Mouse (Mus musculus) left cerebral cortex, adult 9 months (tissue): ENCODE measurements at regions not wholly inside any gene's neighbourhood (a gene's known extent, or its start where the extent isn't known, plus 50 kb on each side); places are given as distances from the start of the nearest gene placed in this dataset.
"Not testable (repeated sequence)": the region's sequence is repeated elsewhere in the genome, so short reads cannot be mapped to it uniquely, and the experiment has no call there.

Experiments used
- DNase-seq, 2 experiments: peaks; one replicate each; pipeline ENCODE4 v3.0.0; 2022; ENCODE audit warnings: low spot score in 2 of 2

DNA sequence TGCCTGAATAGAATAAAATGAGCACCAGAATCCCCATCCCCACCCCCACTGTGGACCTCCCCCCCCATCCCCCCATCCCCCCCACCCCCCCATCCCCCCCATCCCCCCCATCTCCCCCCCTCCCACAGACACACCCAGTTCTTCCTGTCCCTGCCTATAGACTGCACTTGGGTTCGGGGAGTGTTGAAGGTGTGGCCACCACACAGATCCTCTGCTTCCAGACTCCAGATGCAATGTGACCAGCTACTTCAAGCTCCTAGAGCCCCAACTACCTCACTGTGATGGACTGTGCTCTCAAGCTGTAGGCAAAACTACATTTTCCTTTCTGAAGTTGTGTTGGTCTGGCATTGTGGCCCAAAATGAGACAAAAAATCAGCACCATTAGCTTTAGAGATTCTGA lies 138.3 kb upstream of the Rybp start:
- no peak for DNase-seq

DNA sequence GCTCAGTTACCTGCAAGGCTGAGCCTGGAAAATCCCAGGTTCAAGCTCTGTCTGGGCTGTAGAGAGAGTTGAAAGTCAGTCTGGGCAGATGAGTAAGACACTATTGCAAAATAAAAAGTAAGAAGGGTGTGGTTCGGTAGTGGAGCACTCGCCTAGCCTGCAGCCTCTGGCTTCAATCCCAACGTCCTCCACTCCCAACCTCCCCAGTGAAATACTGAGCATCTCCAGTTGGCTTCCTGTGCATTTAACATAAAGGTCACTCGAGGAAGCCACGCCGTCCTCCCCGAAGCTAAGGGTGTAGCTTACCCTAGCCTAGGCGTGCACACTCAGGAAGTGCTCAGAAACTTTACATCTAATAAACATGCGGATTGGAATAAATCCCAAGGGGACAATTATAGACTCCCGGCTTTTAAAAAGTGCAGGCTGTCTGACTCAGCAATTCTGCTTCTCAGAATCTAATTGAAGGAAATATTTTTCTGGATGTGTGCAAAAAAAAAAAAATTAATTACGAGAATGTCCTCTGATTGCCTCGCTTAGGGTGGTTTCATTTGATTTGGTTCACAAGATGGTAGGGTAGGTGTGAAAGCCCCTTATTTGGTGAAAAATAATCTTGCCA lies 137.6 kb upstream of the Rybp start:
- DNase-seq: no peak

DNA sequence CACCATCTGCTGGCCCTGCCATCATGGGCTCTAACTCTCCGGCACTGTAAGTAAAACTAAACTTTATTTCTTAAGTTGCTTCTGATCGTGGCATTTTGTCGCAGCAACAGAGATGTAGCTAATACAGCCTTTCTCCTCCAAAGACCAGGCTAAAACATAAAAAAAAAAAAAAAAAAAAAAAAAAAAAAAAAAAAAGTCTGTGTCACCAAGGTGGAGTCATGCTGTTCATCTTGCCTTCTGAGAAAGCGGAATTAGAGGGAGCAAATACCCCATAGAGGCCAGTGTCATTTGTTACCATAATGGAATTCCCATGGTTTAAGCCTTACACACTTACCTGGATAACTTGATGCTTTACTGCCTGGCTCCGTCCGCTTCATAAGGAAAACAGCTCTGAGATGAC lies 136.9 kb upstream of the Rybp start:
- no peak for DNase-seq

DNA sequence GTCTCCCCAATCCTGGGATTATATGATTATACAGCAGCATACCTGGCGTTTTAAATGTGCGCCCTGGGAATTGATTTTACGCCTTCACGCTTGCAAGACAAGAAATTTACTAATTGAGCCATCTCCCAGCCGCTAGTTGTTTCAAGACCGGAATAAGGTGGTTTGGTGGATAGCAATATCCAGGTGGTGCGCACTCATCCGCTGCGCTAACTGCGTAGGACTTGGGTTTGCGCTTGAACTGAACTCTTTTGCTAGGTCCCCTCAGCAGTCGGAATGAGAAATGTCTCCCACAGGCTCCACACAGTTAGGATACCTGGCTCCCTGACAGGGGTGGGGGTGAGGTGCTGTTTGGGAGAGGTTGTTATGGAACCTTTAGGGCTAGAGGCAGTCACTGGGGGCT lies 136.4 kb upstream of the Rybp start:
- no peak for DNase-seq

DNA sequence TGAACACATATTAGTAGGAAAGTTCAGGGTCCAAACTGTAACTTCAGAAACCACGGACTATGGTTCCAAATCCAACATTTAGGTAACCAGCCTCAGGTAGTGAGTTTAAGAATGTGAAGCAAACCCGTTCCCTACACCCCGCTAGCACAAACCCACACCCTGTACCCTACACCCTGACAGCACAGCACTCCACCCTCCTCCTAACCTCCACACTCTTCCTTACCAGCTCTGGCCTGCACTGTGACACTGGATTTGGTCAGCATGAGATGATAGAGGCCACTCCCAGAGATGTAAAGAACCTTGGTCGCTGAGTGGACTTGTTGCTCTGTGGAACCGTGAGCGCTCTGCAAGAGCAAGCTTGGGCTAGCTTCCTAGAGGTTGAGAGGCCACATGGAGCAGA lies 135.3 kb upstream of the Rybp start:
- no peak for DNase-seq

DNA sequence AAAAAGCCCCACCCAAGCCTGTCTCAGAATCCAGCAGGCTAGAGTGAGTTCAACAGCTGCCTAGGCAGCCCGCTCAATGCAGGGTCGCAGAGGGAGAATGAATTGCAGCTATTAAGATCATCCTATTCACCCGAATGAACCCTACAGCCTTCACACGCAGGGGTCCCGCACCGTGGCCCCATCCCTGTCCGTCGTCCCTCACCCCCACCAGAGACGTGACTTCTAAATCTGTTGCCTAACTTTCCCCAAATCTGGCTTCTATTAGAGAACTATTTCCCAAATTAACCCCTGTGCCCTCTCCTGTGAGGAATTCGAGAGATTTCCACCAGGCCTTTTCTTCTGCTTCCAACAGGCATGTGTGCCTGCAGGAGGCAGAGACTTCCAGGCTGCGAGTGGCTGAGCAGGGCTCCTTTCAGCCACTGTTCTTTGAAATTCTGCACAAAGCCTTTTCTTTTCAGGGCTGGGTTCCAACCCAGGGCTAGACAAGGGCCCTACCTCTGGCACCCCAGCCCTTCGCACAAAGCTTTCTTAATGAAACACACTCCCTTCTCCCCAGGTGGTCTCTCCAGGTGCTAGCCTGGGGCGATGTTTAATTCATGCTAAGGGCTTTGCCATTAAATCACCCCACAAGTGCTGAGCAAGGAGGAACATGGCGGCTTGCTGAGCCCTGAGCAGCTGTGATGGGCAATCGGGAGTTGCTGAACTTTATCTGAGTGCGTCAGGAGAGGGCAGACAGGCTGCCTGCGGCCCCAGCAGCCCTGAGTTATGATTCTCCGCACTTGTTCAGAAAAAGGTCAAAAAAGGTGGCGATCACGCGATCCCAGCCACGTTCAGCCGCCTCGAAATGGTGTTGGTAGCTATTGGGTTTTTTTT lies 134.7 kb upstream of the Rybp start:
- no peak for DNase-seq

DNA sequence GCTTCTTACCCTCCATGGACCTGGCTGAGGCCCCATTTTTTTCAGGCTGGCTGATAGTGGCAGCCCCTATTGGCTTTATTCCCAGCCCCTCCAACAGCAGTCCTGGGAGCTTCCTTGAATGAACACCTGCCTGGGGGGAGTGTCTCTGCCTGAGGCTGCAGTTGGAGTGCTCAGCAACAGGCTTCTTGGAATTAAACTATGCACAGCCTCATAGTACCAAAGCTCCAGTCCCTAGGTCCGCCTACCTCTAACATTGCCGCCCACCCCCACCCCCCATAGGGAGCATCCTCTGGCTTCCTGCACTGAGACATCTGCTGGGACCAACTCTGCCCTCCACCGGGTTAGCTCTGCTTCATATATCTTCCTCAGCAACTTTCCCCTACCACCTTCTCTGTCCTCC lies 133.3 kb upstream of the Rybp start:
- no peak for DNase-seq

DNA sequence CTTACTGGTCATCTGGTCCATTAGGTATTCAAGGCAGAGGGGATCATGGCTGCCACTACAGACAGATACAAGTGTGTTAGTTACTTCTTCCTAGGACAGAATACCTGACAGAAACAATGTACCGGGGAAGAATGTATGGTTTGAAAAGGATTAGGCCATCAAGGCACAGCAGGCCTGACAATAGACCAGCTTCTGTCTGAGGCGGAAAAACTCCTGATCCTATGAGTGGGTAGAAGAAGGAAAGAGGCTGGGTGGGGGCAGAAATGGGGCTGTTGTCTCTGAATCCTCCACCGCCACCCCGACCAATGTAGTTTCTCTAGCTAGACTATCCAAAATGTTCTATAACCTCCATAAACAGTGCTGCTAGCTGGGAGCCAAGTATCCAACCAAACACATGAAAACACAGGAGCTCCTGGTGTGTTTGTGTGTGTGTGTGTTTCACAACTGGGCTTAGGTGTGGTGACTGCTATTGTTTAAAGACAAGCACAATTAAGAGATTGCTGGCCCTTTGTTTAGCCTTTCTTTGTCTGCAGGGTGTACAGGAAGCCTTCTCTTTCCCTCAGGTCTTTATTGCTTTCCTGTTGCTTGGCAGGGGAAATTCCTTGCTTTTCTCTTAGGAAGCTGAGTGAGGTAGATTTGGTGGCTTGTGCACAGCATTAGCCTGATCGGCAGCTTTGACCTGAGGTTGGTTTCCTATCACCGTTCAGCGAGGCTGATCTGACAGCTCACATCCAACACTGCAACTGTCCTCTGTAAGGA lies 132.7 kb upstream of the Rybp start:
- no peak for DNase-seq

DNA sequence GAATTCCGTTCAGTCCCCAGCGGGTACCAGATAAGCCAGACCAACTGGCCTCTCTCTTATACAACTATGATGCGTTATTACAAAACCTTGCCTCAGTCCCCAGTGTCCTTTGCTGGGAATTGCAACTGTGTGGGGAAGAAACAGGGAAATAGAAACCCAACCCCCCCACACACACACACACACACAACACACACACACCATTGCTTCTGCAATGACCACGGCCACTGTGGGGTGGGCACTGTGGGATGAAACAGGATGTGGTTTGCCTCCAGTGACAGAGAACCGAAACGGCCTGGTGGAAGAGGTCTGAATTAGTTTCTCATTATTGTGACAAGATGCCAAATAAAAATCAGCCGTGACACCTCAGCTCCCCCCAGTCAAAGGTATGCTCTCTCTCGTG lies 128.8 kb upstream of the Rybp start:
- DNase-seq: no peak

DNA sequence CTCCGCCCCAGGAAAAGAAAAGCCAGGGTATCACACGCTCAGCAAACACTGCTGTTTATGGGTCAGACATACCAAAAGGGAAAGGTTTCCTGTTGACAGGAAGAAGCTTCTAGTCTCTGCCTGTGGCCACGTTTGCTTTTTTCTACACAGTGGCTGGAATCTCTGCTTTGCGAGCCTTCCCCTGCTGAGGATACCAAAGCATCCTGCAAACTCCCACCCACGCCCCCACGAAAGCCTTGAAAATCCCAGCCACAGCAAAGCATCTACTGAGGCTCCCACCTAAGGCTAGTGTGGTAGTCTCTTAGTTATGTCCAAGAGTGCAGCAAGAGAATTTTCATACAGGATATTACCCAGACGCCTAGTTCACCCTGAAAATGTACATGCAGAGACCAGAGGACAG lies 128.2 kb upstream of the Rybp start:
- no peak for DNase-seq

DNA sequence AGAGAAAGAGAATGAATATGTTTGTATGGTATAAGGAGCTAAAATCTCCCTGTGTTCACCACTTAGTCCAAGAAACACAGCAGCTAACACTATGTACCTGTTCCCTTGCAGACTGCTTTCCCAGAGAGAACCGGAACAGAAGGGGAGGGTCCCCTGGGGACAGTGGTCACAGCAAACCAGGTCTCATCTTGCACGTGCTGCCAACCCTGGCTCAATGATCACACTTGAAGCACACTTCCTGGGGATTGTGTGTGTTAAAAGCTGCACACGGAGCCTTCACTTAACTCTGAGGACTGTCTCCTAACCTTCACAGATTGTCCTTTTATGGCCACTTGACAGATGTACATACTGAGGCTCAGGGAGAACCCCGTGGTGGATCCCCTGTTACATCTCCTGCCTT lies 127.6 kb upstream of the Rybp start:
- no peak for DNase-seq

DNA sequence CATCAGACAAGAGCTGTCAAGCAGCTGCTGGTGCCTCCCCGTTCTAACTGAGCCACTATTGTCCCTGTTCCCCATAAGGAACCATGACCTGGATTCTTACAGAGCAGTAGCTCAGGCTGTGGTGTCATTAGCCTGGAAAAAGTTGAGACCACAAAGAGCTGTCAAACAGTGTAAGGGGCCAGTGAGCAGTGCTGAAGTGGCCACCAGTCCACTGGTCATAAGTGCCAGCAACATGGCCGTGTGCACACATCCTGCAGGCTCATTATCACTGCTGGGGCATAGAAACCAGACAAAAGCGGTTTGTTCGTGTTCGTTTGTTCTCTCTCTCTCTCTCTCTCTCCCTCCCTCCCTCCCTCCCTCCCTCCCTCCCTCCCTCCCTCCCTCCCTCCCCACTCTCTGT lies 125.2 kb upstream of the Rybp start:
- DNase-seq: no peak

DNA sequence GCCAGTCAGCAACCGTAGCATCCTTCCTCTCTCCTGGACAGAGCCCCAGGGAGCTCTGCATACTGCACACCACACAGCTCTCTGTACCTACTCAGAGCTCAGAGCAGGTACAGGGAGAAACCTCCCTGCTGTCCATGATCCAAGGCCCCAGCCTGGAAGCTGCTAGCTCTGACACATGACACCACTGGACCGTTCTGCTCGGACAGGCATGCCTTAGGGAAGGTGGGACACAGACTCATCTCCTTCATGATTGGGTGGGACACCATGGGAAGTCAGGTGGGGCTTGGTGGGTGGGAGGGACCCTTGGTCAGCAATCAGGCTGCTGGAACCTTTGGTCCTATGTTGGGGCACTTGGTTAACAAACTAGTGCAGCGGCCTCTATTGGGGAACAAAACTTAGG lies 124.7 kb upstream of the Rybp start:
- DNase-seq: no peak

DNA sequence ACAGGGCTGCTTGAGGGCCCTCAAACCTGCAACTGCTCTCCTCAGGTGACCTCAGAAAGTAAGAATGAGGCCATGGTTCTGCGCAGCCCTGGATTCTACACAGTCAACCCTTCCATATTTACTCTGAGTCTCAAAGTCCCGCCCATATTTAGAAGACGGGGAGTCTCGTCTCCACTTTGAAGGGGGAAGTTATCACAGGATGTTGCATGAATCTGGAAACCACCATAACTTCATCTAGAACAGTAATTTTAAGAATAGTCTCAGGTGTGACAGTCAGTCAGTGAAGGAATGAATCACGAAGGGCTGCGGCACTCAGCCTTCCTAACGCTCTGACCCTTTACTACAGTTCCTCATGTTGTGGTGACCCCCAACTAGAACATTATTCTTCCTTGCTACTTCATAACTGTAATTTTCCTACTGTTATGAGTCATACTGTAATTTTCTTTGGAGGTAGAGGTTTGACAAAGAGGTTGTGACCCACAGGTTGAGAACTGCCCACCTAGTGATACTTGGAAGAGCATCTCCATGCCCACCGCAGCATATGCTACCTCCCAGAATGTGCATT lies 122.9 kb upstream of the Rybp start:
- DNase-seq: no peak

DNA sequence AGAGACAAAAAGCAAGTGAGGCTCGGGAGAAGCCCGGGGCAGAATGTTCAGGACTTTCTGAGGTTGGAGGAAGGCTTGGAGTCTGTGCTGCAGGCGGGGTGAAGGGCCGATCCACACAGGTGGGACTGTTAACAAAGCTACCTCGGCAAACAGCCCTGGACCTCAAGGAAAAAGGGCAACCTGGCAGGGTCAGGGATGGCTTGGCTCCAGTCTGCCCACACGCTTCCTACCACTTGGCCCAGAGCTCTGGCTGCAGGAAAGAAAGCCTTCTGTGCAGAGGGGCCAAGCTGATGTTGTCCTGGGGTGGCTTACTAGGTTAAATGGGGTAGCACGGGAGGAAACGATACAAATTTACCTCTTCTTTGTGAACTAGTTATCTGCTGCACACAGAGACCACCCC lies 121.5 kb upstream of the Rybp start:
- DNase-seq: no peak

DNA sequence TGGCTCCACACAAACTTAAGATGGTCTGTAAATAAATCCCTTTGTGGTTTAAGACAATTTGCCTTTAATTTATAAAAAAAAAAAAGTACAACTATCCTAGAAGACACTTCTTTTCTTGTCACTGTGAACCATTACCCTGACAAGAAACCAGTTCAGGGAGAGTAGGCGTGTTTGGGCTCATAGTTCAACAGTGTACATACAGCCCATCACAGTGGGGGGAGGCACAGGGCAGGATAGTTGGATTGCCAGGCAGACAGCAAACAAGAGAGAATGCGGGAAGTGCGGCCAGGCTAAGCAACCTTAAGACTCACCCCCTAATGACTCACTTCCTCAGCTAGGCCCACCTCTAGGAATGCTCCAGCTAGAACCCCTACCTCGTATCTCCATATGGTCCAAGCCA lies 119.2 kb upstream of the Rybp start:
- DNase-seq: no peak

DNA sequence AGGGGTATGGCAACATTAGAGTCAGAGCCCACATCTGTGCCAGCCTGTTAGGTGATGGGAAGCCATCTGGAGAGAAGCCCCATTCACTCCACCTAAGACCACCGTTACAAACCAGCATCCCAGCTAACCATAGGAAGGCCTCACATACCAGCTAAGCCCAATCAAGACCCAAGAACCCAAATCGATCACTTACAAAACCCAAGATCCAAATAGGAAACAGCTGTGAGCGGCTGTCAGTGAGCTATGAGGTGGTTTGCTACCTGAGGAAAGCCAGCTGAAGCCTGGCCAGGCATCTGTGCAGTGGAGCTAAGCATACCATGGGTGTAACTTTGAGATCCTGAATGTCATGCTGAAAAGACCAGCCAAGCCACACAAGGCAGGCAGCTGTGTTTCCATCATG lies 116.9 kb upstream of the Rybp start:
- no peak for DNase-seq

DNA sequence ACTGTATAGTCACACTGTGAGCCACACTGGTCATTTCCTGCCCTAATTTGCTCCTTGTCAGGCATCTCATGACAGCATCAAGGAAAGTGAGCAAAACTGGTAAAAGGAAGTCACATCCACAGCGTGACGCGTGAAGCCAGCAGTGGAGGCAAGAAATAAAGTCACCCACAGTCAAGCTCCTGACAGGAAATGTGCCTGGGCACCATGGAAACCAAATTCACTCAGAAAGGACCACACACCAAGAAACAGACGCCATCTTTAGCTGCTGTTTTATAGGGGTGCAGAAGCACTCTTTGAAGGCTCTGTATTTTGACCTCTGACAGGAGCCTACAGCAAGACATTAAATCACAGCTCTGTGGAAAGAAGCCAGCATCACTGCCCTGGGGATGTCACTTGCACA lies 115.4 kb upstream of the Rybp start:
- DNase-seq: no peak

DNA sequence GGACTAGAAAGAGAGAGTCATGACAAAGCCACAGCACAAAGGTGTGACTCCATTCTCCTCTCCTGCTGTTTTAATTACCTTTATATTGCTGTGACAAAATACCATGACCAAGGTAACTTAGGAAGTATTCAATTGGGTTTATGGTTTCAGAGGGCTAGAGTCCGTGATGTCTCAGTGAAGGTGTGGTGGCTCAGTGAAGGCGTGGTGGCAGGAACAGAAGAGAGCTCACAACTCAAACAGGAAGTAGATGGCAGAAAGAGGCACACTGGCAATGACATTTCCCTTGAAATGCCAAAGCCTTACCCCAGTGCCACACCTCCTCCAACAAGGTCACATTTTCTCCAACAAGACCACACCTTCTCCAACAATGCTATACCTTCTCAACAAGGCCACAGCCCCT lies 114.4 kb upstream of the Rybp start:
- no peak for DNase-seq

DNA sequence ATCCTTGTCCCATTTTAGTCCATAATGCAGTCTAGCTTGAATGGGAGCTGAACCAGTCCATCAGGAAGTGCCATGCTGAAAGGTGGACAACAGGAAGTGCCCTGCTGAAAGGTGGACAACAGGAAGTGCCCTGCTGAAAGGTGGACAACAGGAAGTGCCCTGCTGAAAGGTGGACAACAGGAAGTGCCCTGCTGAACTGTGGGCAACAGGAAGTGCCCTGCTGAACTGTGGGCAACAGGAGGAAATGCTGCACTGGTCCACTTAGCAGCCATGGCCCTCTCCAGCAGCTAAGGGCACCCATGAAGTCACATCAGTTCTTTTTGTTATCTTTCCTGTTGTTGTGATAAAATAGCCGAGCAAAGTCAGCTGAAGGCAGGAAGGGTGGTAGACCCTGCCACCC lies 112.1 kb upstream of the Rybp start:
- not testable (repeated sequence) for DNase-seq

DNA sequence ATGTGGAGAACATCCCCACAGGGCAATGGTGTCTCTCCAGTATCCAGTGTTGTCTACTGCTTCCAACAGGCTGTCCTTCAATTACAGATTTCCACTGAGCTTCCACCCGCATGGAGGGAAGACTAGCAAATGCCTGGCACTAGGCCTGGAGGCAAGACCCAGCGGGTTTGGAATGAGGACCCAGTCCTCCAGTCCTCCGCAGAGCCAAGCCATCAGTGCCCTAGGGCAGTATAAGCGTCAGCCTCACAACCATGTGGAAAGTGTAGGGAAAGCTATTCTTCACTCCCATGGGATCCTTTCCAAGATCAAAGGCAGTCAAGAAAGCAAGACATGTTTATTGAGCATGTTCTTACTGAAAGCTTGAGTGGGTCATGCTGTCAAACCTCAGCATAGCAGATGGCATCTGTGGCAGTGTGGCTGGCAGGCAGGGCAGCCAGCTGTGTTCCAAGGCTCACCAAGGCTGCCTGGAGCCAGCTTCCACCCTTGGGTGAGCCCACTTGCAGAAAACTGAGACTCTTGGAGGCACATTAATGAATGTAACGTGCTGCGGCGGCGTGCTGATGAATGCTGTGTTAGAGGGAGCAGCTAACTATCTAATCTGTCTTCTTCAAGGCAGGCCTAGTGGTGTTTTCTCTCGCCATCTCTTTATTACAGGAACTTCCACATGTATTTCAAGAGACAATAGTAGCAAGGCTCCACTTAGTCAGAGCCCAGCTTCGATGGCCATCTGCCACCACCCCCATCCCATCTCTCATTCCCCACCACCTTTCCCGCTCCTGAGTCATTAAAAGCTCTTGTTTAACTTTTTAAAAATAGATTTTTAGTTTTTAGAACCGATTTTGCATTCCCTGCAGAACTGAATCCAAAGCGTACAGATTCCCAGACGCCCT lies 109.3 kb upstream of the Rybp start:
- DNase-seq: peak; percentile 19 to 62
